Mouse (Mus musculus) hindbrain, embryonic 16.5 days (tissue): Measurements from ENCODE around the gene Srebf1. TPM values are rescaled to one million over a fixed set of nuclear protein-coding genes. Genes with fewer than 3 reads are reported as not detected.
A peak's percentile ranks its signal among the peaks of the same experiment; 100 is the strongest.

Source experiments
- ATAC-seq: fragments of 200-750 bp; cut with Nextera tagmentation; 2 replicates; pipeline ENCODE4 v1.8.0; 2017; ENCODE audit warnings: moderate TSS enrichment, moderate library complexity
- H3K27ac ChIP-seq: fragments of 300-500 bp; sonication (generic); 2 replicates; pipeline ENCODE4 v1.5.1; 2014; ENCODE audit warnings: low read depth, mild to moderate bottlenecking, control low read depth, low read length, moderate library complexity
- H3K27me3 ChIP-seq: fragments of 300-500 bp; sonication (generic); replicated peaks from 2 replicates; pipeline ENCODE4 v1.6.1; 2014; ENCODE audit warnings: low read length; ENCODE audit not compliant: control insufficient read depth, insufficient read depth
- H3K36me3 ChIP-seq: fragments of 300-500 bp; sonication (generic); 2 replicates; pipeline ENCODE4 v1.6.1; 2014; ENCODE audit warnings: mild to moderate bottlenecking, low read length, moderate library complexity, mixed read lengths; ENCODE audit not compliant: control insufficient read depth, insufficient read depth
- H3K4me1 ChIP-seq: fragments of 300-500 bp; sonication (generic); 2 replicates; pipeline ENCODE4 v1.6.1; 2014; ENCODE audit warnings: low read depth, low read length; ENCODE audit not compliant: control insufficient read depth, insufficient read depth
- H3K4me2 ChIP-seq: fragments of 300-500 bp; sonication (generic); 2 replicates; pipeline ENCODE4 v1.6.1; 2014; ENCODE audit warnings: mild to moderate bottlenecking, low read length, control low read depth, moderate library complexity
- H3K4me3 ChIP-seq: fragments of 300-500 bp; sonication (generic); 2 replicates; pipeline ENCODE4 v1.5.1; 2014; ENCODE audit warnings: mild to moderate bottlenecking, low read length, control low read depth, moderate library complexity
- H3K9ac ChIP-seq: fragments of 300-500 bp; sonication (generic); 2 replicates; pipeline ENCODE4 v1.6.1; 2014; ENCODE audit warnings: low read depth, mild to moderate bottlenecking, control low read depth, low read length, moderate library complexity
- H3K9me3 ChIP-seq: fragments of 300-500 bp; sonication (generic); 2 replicates; pipeline ENCODE4 v1.6.1; 2014; ENCODE audit warnings: mild to moderate bottlenecking, low read length, moderate library complexity; ENCODE audit not compliant: control insufficient read depth
- WGBS: fragments of 180-500 bp; shearing (Covaris S2); extraction: QIAGEN DNeasy Blood & Tissue Kit; methylation state at CpG from one replicate; pipeline ENCODE4 v1.1.7; 2014; 5-methylcytosine and 5-hydroxymethylcytosine counted together
- polyA plus RNA-seq: library from polyadenylated mRNA; unstranded; fragments of >200 nt; fragmentation: Nextera tagmentation; extraction: Ambion mirVana; gene quantifications from 2 replicates; pipeline ENCODE4 v1.2.1, GENCODE M21; 2015

Srebf1 gene
- polyA plus RNA-seq, 1 experiment from 2014 or later = 42.5 TPM

- H3K27me3 ChIP-seq = no peaks in the 10 kb centered on the region
- peaks cover 38% of the 10 kb centered on the region for H3K36me3 ChIP-seq
- no peak overlapping the region for H3K4me2 ChIP-seq
- H3K4me3 ChIP-seq = no peak overlapping the region
- no peaks in the 10 kb centered on the region for H3K9me3 ChIP-seq
- ATAC-seq = no peak
- H3K4me1 ChIP-seq = peaks cover 35% of the 10 kb centered on the region
- H3K27ac ChIP-seq = peak overlapping the region; percentile 72
- 71% methylated on average over 26 of the region's 26 CpGs for WGBS
- peak overlapping the region; percentile 41 for H3K9ac ChIP-seq
Measured at GRCm38 (mm10) chr11:60202710-60203638, 19.4 kb downstream of the Srebf1 start.

- WGBS = 85% methylated on average over 11 of the region's 11 CpGs
- Histone ChIP-seq H3K27ac (peak overlapping the region; percentile 81), H3K9me3 (no peaks in the 10 kb centered on the region), H3K4me1 (peaks cover 22% of the 10 kb centered on the region), H3K27me3 (no peaks in the 10 kb centered on the region), H3K4me2 (no peak overlapping the region), H3K9ac (peak overlapping the region; percentile 59), H3K36me3 (peaks cover 40% of the 10 kb centered on the region), H3K4me3 (no peak overlapping the region)
- ATAC-seq = no peak
Measured at GRCm38 (mm10) chr11:60200384-60200783, 22.0 kb downstream of the Srebf1 start.

GRCm38 (mm10) chr11:60199702-60200184 is 22.6 kb downstream of the Srebf1 start:
- H3K9me3 ChIP-seq = no peaks in the 10 kb centered on the region
- no peaks in the 10 kb centered on the region for H3K27me3 ChIP-seq
- no peak overlapping the region for H3K4me3 ChIP-seq
- H3K9ac ChIP-seq = peak overlapping the region; percentile 59
- WGBS = 5% methylated on average over 18 of the region's 18 CpGs
- H3K36me3 ChIP-seq = peaks cover 40% of the 10 kb centered on the region
- peaks cover 22% of the 10 kb centered on the region for H3K4me1 ChIP-seq
- peak; percentile 71 for ATAC-seq
- H3K27ac ChIP-seq = peak overlapping the region; percentile 81
- peak overlapping the region; percentile 40; the same call in 1 of the 2 replicates for H3K4me2 ChIP-seq

DNA sequence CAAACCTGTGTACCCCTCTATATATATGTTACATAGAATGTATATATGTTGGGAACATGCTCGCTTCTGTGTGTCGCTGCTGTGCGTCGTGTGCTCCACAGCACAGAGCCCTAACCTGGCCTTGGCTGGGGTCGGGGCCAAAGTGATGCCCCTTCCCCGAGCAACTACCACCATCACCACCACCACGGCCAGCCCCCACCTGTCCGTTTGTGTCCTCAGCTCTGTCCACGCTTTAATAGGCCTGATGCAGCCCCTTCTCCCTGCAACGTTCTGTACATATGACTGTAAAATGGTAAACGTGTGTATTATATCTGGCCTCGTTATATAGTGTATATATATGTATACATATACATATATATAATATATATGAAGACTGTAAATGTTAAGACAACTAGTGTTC is 23.7 kb downstream of the Srebf1 start:
- H3K9ac ChIP-seq = no peak overlapping the region
- WGBS = 89% methylated on average over 12 of the region's 12 CpGs
- no peak overlapping the region for H3K4me2 ChIP-seq
- H3K4me3 ChIP-seq = no peak overlapping the region
- H3K9me3 ChIP-seq = no peaks in the 10 kb centered on the region
- ATAC-seq = no peak
- H3K27me3 ChIP-seq = no peaks in the 10 kb centered on the region
- H3K36me3 ChIP-seq = peaks cover 44% of the 10 kb centered on the region
- H3K27ac ChIP-seq = no peak overlapping the region
- H3K4me1 ChIP-seq = peaks cover 21% of the 10 kb centered on the region

DNA sequence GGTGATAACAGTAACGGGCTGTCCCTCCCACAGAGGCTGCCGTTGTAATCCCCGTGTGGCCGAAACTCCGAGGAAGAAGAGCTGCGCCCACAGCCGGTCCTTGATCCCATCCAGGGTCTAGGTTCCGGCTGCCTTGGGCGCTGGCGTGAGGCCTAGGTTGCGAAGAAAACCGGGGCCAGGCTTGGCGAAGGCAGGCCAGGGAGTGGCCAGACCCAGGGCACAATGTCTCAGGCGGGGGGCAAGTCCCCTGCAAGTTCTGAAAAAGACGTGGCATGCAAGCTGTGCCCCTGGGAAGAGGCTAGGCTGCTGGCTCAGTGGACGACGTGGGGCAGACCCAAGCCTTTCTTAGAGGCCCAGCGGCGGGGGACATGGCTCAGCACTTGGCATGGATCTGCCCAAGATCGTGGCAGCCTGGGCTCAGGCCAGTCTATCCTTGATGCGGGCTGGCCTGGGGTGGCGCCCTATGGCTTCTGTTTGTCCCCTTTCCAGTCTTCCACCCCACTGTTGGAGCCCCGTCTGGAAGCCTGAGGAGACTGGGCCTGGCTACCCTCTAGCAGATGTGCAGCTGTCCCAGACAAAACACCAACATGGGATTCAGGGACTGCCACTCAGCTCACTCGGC is 24.3 kb downstream of the Srebf1 start:
- Histone ChIP-seq H3K4me2 (no peak overlapping the region), H3K27me3 (no peaks in the 10 kb centered on the region), H3K36me3 (peaks cover 45% of the 10 kb centered on the region), H3K9ac (no peak overlapping the region; the same call in 1 of the 2 replicates), H3K9me3 (no peaks in the 10 kb centered on the region), H3K4me3 (no peak overlapping the region), H3K27ac (peak overlapping the region; percentile 44), H3K4me1 (peaks cover 15% of the 10 kb centered on the region)
- ATAC-seq = no peak
- WGBS = 74% methylated on average over 24 of the region's 24 CpGs

- no peak overlapping the region; the same call in 1 of the 2 replicates for H3K9ac ChIP-seq
- WGBS = 83% methylated on average over 5 of the region's 5 CpGs
- no peak overlapping the region for H3K4me2 ChIP-seq
- ATAC-seq = no peak
- no peaks in the 10 kb centered on the region for H3K27me3 ChIP-seq
- peaks cover 9% of the 10 kb centered on the region for H3K4me1 ChIP-seq
- H3K4me3 ChIP-seq = no peak overlapping the region
- peaks cover 41% of the 10 kb centered on the region for H3K36me3 ChIP-seq
- H3K9me3 ChIP-seq = no peaks in the 10 kb centered on the region
- no peak overlapping the region; the same call in 1 of the 2 replicates for H3K27ac ChIP-seq
Measured at GRCm38 (mm10) chr11:60196344-60196743, 26.0 kb downstream of the Srebf1 start.

GRCm38 (mm10) chr11:60195108-60195507 is 27.3 kb downstream of the Srebf1 start:
- ATAC-seq = no peak

GRCm38 (mm10) chr11:60193556-60193955 is 28.8 kb downstream of the Srebf1 start:
- H3K27ac ChIP-seq = no peak overlapping the region
- H3K4me2 ChIP-seq = no peak overlapping the region
- no peaks in the 10 kb centered on the region for H3K4me1 ChIP-seq
- H3K36me3 ChIP-seq = peaks cover 59% of the 10 kb centered on the region
- no peaks in the 10 kb centered on the region for H3K9me3 ChIP-seq
- no peaks in the 10 kb centered on the region for H3K27me3 ChIP-seq
- peak; percentile 40; the same call in 1 of the 2 replicates for ATAC-seq
- no peak overlapping the region for H3K4me3 ChIP-seq
- H3K9ac ChIP-seq = no peak overlapping the region
- 58% methylated on average over 4 of the region's 4 CpGs for WGBS

More at GRCm38 (mm10) chr11:60195108-60195507, 27.3 kb downstream of the Srebf1 start:
- Histone ChIP-seq H3K9ac (no peak overlapping the region), H3K4me2 (no peak overlapping the region), H3K27me3 (no peaks in the 10 kb centered on the region), H3K9me3 (no peaks in the 10 kb centered on the region), H3K4me1 (peaks cover 4% of the 10 kb centered on the region), H3K27ac (no peak overlapping the region), H3K4me3 (no peak overlapping the region), H3K36me3 (peaks cover 46% of the 10 kb centered on the region)

- H3K9ac ChIP-seq = no peak overlapping the region
- WGBS = 73% methylated on average over 6 of the region's 6 CpGs
Measured at GRCm38 (mm10) chr11:60192534-60192933, 29.8 kb downstream of the Srebf1 start.

More at GRCm38 (mm10) chr11:60192534-60192933, 29.8 kb downstream of the Srebf1 start:
- no peaks in the 10 kb centered on the region for H3K9me3 ChIP-seq
- no peak for ATAC-seq
- H3K4me2 ChIP-seq = no peak overlapping the region
- peaks cover 62% of the 10 kb centered on the region for H3K36me3 ChIP-seq
- no peaks in the 10 kb centered on the region for H3K4me1 ChIP-seq
- no peaks in the 10 kb centered on the region for H3K27me3 ChIP-seq
- H3K27ac ChIP-seq = 0 out of 2 replicates have a peak overlapping the region, but pooled peaks have one; percentile 44
- no peak overlapping the region for H3K4me3 ChIP-seq
